Mouse (Mus musculus) kidney, postnatal 36 days (tissue): Measurements from ENCODE around the gene Olfr722.
"Not testable (repeated sequence)": the region's sequence is repeated elsewhere in the genome, so short reads cannot be mapped to it uniquely, and the experiment has no call there.

Experiments used
- DNase-seq, 2 experiments: peaks; one replicate each; pipeline ENCODE4 v3.0.0; 2021 to 2022; ENCODE audit warnings: mixed read lengths in 2 of 2

The Olfr722 gene

GRCm38 (mm10) chr14:49901899-49902298 lies at the start of gene Olfr722:
Olfr722 (minus strand) TSS chr14:49901999.
- DNase-seq = no peak

DNA sequence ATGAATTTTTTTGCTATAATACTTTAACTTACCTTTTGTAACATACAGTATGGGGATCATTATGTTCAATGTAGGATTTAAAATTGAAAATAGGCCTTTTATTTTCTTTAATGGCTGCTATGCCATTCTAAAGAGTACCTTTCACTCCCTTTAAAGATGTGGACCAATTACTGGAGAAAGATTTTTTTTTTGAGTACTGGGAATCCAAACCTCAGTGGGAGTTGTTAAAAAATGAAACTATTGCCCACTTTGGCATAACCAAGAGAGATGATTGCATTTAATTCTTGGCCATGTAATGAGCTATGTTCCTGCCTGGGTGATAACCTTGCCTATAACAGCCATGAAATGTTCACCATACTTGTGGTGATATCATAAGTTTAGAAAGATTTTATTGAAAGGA lies 29.9 kb upstream of the Olfr722 start, which contains the start of gene Olfr723:
Olfr723 (minus strand) TSS at position 101 of the 400 bp plus-strand sequence.
- DNase-seq = not testable (repeated sequence)

GRCm38 (mm10) chr14:49860387-49860786 lies 41.4 kb downstream of the Olfr722 start:
- DNase-seq = peak in 1 of 2 experiments; percentile 8
